Mouse (Mus musculus) urinary bladder, adult 18-20 months (tissue): ENCODE measurements around the gene Clec3b.

Experiments used
- DNase-seq, 2 experiments: peaks; one replicate each; pipeline ENCODE4 v3.0.0; 2022; ENCODE audit warnings: low spot score in 2 of 2, mixed read lengths in 2 of 2

The Clec3b gene

GRCm38 (mm10) chr9:123150241-123151020 is at the start of gene Clec3b:
Clec3b (plus strand) TSS chr9:123150946.
- DNase-seq = peak in 1 of 2 experiments; percentile 51

GRCm38 (mm10) chr9:123103425-123103824 is 47.3 kb upstream of the Clec3b start:
- no peak for DNase-seq

DNA sequence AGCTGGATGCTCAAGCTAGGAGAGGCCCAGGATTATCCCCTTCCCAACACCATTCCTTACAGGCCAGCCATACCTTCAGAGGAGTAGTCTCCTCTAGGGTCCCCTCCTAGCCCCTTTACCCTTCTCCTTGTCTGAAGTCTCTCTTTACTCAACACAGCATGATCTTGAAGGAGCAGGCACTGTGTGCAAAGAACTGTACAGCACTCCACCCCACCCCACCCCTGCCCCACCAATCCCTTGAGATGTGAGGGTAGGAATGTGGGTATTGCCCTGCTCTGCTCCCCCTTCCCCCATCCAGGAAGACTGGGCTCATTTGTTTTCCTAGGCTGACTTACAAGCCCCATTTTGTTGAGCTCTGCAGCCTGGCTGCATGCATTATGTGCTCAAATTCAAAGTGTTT is 46.4 kb upstream of the Clec3b start:
- no peak for DNase-seq

DNA sequence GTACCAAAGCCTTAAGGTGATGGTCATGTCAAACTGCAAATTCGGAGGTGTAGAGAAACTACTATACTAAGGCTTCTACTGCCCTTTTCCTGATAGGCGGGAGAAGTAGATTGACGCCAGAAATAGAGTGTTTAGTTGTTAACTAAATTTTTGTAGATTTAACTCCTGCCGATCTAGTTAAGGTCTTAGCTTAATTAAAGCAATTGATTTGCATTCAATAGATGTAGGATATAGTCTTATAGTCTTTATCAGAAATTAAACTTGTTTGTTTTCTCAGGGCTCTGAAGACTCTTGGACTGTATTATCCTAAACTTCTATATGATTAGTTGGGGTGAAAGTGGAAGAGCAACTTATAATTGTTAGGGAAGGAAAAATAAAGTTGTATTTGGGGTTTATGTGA is 43.6 kb upstream of the Clec3b start:
- DNase-seq = no peak

DNA sequence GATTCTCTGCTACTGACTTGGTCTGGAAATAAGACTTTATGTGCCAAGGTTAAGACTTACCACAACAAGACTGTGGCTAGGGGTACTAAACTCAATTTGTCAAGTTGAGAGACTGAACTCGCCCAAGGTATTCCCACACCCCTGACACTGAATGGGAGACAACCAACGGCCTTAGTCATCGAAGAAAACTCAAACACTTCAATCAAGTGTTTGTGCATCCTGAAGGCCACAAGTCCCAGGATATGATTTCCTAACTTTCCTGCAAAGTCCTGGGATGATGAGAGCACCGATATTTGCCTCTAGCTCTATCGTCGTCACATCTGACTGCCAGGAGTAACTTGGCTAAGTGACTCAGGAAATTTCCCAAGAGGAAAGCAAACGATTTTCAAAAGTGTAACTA is 41.6 kb upstream of the Clec3b start:
- no peak for DNase-seq

GRCm38 (mm10) chr9:123111751-123112221 is 39.0 kb upstream of the Clec3b start:
- no peak for DNase-seq

DNA sequence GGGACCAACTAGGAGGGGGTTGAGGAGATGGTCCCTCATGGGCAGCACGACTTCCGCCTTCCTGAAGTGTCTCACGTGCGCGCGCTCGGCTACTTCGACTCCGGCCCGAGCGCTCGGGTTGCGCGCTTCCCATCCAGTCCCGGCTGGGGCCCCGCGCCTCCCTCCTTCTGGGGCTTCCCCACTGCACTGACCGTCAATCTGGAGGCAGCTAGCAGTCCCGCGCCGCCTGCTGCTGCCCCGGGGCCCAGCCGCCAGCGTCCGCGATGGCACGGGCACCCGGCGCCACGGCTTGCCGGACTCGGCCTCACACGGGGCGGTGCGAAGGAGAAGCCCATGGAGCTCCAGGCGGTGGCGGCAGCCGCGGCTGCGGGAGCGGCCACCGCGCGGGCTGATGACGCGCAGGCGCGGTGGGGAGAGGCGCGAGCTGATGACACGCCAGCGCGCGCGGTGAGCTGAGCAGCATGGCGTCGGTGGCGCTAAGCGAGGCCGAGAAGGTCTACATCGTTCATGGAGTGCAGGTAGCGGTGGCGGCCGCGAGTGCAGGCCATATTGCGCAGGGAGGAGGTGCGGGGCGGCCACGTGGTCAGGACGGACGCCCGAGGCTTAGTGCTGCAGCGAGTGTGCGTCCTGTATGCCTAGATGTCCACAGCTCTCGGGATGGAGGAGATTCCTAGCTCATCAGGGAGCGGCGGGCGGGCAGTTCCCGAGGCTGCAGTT is 37.8 kb upstream of the Clec3b start, which contains the start of the genes Zdhhc3 and Exosc7:
Zdhhc3 (minus strand) TSS at position 401 of the 717 bp plus-strand sequence.
Exosc7 (plus strand) TSS at position 411 of the 717 bp plus-strand sequence.
- DNase-seq = peak; percentile 72 to 87

GRCm38 (mm10) chr9:123113931-123114330 is 36.8 kb upstream of the Clec3b start:
- DNase-seq = no peak

DNA sequence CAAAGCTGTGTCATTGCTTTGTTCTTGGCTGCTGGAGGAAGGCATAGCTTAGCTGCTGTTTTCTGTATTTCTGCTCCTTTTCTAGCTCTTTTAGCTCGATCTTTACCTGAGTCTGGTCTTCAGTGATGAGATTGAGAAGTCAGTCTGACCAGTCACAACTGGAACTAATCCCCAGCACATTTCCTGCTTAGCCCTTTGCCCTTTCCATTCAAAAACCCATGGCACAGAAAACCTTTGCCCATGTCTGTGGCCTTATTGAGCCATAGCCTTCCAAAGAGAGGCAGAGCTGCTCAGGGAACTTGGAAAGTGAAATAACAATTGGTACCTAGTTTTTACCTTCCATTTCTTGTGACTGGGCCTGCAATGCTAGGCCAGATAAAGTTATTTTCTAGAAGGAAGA is 35.2 kb upstream of the Clec3b start:
- DNase-seq = no peak

DNA sequence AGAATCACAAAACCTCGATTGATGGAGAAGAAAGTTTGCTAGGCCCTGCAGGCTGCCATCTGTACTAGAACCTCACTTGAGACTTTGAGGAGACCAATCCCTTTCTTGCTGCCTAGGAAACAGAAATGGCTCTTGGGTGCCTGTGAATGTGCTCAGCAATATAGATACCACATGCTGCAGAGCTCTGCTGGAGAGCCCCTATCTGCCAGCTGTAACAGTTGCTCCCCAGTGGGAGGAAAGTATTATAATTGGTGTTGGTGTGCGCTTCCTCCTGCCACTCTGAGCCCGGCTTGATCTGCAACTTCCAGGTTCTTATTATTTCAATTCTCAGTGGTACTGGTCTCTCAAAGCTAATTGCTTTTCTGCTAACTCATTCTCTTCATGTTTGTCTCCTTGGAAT is 27.7 kb upstream of the Clec3b start:
- DNase-seq = no peak

- DNase-seq = peak in 1 of 2 experiments; percentile 35
These were observed 27.0 kb upstream of the Clec3b start for GRCm38 (mm10) chr9:123123571-123124412.

- DNase-seq = no peak
These were observed 26.2 kb upstream of the Clec3b start for GRCm38 (mm10) chr9:123124413-123124981.

GRCm38 (mm10) chr9:123127663-123128062 is 23.1 kb upstream of the Clec3b start:
- no peak for DNase-seq

DNA sequence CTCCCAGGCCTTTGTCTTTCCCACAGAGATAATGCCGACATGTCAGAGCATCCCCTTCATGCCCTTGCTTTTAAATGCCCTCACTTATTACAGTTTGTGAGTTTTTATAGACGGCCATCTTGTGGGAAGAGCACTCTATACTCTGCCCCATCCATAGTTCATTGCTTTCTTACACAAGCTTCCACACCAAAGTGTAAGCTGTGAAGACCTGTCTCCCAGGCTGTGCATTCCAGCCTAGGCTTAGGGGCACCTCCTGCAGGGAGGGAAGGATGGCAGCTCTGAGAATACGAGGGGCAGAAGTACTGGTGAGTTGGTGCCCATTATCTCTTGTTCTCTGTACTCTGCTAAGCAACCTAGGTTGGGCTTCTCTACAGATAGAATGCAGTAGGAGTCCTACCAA is 17.8 kb upstream of the Clec3b start:
- no peak for DNase-seq

DNA sequence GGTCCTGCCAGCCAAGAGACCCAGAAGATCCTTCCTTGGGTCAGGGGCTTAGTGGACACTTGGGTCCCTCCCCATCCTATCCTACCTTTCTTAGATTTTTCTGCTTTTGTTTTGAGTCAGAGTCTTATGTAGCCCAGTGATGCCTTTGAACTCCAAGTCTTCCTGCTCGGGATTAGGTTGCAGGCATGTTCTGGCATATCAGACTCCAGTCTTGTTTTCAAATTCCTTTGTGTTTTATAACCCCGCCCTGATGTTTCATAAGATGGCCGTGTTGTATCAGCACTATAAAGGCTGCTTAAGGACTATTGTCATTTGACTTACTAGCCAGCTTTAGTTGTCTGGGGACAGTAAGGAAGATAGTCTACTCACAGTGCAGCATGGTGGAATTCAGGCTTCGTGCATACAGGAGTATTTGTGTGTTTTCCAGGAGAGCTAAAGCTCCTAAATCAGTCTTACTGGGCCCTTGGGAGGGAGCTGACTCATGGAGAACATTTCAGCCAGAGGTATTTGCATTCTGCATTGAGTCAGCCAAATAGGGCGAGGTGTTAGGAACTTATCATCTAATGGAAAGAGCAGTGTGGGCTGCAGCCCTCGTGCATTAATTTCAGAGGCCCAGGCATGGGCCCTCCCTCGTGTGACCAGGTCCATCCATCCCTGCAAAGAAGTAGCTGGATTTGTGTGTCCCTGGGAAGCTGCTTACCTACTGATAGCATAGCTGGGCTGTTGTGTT is 13.6 kb upstream of the Clec3b start:
- peak in 1 of 2 experiments; percentile 68 for DNase-seq

- peak in 1 of 2 experiments; percentile 79 for DNase-seq
These were observed 11.8 kb upstream of the Clec3b start for GRCm38 (mm10) chr9:123138891-123139474.

DNA sequence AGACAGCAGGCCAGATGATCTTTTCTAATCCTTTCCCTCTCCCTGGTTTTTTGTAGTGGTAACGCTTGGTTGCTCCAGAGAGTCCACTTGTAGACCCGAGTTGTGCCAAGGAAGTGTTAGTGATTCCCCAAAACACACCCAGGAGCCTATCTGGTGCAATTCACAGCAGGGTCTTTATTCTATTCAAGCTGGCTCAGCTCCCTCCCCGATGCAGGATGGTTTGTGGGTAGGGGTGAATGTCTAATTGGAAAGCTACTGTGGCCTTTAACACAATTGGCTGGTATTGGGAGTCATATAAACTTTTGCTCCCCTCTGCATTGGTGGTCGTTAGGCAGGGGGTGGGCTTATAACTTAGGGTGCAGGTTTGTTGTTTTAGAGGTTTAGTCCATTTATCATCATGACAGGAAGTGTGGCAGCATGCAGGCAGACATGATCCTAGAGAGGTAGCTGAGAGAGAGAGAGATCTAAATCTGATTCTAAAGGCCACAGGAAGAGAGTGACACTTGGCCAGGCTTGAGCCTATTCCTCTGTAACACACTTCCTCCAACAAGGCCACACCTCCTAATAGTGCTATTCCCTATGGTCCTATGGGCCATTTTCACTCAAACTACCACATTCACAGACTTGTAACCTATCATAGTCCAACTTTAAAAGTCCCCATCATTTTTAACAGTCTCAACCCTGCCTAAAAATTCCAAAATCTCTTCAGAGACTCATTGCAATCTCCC is 10.7 kb upstream of the Clec3b start:
- DNase-seq = no peak

- peak in 1 of 2 experiments; percentile 57 for DNase-seq
These were observed 2.3 kb upstream of the Clec3b start for GRCm38 (mm10) chr9:123148430-123148829.

DNA sequence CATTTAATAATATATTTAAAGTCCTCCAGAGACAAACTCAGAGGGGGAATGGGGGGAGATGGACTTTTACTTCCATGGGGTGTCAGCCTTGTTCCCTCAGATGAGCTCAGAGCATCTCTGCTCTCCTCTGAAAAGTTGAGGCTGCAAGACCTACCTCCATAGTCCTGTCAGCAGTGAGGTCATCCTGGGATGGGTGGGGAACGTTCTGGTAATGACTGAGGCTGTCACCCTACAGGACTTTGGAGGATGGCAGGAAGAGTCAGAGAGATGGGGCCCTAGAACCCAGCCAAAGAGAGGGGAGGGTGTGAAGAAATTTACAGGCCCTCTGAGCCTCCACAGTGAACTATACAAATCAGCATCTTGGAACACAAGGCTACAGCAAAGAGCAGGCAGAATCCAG is 815 bp downstream of the Clec3b start:
- DNase-seq = no peak

GRCm38 (mm10) chr9:123152026-123152425 is 1.3 kb downstream of the Clec3b start:
- DNase-seq = no peak
